Mouse (Mus musculus) ovary, postnatal 10 days (tissue): ENCODE data around the gene Kif12.

Experiments
- DNase-seq: peaks from one replicate; pipeline ENCODE4 v3.0.0; 2022; ENCODE audit warnings: low spot score

Gene Kif12

GRCm38 (mm10) chr4:63171969-63172685 is at the start of gene Kif12:
Gene Kif12, minus strand, starts transcription at chr4:63172131.
- DNase-seq: no peak

- DNase-seq: no peak
These were observed 49.4 kb upstream of the Kif12 start for GRCm38 (mm10) chr4:63221096-63221958.

- DNase-seq: no peak
These were observed 47.7 kb upstream of the Kif12 start for GRCm38 (mm10) chr4:63219635-63220034.

GRCm38 (mm10) chr4:63219059-63219458 is 47.1 kb upstream of the Kif12 start:
- DNase-seq: no peak

GRCm38 (mm10) chr4:63217513-63217912 is 45.6 kb upstream of the Kif12 start:
- no peak for DNase-seq

- DNase-seq: no peak
These were observed 44.6 kb upstream of the Kif12 start for GRCm38 (mm10) chr4:63216566-63216965.

- peak; percentile 47 for DNase-seq
These were observed 44.1 kb upstream of the Kif12 start for GRCm38 (mm10) chr4:63215993-63216531.

- peak; percentile 77 for DNase-seq
These were observed 43.5 kb upstream of the Kif12 start for GRCm38 (mm10) chr4:63215185-63215992.

- DNase-seq: no peak
These were observed 42.1 kb upstream of the Kif12 start, which contains the start of gene Col27a1 for GRCm38 (mm10) chr4:63213907-63214621. Gene Col27a1, plus strand, starts transcription at chr4:63214004.

GRCm38 (mm10) chr4:63205583-63205982 is 33.7 kb upstream of the Kif12 start:
- DNase-seq: no peak

GRCm38 (mm10) chr4:63203874-63204273 is 31.9 kb upstream of the Kif12 start:
- no peak for DNase-seq

GRCm38 (mm10) chr4:63199366-63199765 is 27.4 kb upstream of the Kif12 start:
- no peak for DNase-seq

- DNase-seq: no peak
These were observed 22.4 kb upstream of the Kif12 start for GRCm38 (mm10) chr4:63194366-63194765.

GRCm38 (mm10) chr4:63191641-63192040 is 19.7 kb upstream of the Kif12 start:
- DNase-seq: no peak

GRCm38 (mm10) chr4:63186281-63186870 is 14.4 kb upstream of the Kif12 start:
- no peak for DNase-seq

GRCm38 (mm10) chr4:63181556-63181955 is 9.6 kb upstream of the Kif12 start:
- no peak for DNase-seq

GRCm38 (mm10) chr4:63171122-63171521 is 809 bp downstream of the Kif12 start:
- DNase-seq: no peak

GRCm38 (mm10) chr4:63170061-63170460 is 1.9 kb downstream of the Kif12 start:
- no peak for DNase-seq

GRCm38 (mm10) chr4:63166323-63166722 is 5.6 kb downstream of the Kif12 start:
- DNase-seq: no peak

GRCm38 (mm10) chr4:63165636-63166035 is 6.3 kb downstream of the Kif12 start:
- DNase-seq: no peak
